Mouse (Mus musculus) cerebellum, postnatal 14 days (tissue): Measurements from ENCODE around the gene Fam171a1.
A peak's percentile ranks its signal among the peaks of the same experiment; 100 is the strongest.

Experiments used
- DNase-seq, 2 experiments: peaks; one replicate each; pipeline ENCODE4 v3.0.0; 2021; ENCODE audit warnings: mixed read lengths in 2 of 2

Gene Fam171a1

DNA sequence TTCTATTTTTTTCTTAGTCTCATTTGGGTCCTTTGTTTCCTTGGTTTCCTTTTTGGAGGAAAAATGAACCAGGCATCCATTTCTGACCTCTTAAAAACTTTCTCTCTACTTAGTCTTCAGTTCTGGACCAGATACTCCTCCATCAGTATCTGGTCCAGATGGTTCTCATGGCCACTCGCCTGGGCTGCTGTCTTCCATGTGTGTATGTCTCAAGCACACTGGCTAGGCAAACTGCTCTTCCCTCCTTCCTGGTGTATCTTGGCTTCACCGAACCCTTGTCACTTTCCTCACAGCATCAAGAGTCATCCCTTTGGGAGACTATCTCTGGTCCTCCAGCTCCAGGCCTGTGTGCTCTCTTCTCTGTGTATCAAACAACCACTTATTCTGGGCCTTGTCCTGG lies 25.0 kb downstream of the Fam171a1 start:
- DNase-seq, result no peak

DNA sequence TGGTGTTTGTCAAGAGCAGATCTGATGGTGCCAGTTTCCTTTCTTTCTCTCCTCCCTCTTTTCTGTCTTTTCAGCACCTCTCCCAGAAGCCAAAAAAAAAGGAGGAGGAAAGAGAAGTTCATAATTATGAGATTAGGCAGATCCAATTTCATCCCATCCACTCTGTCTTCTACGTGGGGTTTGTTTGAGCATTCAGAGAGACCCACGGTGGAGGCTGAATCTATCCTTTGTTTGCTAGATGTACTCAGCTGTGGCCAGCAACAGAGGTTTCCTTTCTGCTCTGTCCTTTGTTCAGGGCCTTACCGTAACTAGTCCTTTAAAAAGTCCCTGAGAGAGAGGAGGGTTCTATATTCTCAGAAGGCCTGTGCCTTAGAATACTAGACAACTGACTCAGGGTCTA lies 25.6 kb downstream of the Fam171a1 start:
- DNase-seq, result no peak

DNA sequence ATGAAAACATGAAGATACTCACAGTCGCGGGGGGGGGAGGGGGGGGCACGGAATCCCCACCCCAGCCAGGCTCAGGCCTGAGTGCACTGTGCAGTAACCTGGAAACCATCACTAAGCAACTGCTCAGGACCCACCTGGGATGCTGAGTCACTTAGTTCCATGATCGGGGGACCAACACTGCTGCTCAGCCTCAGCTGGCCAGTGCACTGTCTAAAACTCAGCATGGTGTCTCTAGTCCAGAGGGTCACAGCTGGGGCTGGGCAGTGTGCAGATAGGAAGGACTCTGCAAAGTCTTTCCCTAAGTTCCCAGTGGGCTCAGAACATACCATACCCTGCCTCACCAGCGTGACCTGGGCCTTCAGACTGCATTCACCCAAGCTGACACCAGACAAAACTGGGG lies 26.6 kb downstream of the Fam171a1 start:
- no peak for DNase-seq

DNA sequence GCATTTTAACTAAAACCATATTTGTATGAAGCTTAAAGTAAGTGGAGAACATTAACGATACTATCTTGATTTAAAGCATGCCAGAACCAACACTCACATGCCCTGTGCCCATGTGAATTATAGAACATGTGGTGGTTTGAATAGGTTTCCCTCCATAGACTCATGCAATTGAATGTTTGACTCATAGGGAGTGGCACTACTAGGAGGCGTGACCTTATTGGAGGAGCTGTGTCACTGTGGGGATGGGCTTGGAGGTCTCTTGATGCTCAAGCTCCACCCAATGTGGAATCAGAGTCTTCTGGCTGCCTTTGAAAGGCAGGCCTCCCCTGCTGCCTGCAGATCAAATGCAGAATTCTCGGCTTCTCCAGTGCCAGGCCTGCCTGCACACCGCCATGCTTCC lies 27.8 kb downstream of the Fam171a1 start:
- no peak for DNase-seq

DNA sequence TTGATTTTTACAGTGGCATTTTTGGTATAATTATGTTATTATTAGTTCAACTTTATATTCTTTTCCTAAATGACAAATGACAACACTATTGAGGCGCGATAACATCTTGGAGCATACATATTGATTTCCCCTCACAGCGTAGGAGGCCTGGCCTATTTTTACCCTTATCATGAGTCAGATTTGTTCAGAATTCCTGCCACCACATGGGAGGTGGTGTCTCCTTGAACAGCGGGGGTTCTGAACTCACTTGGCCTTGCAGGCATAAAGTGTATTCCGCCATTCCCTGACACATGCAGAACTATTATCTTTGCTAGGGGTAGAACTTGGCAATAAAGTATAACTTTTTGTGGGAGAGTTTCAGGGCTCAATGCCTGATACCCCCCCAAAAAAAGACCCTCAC lies 30.3 kb downstream of the Fam171a1 start:
- no peak for DNase-seq

DNA sequence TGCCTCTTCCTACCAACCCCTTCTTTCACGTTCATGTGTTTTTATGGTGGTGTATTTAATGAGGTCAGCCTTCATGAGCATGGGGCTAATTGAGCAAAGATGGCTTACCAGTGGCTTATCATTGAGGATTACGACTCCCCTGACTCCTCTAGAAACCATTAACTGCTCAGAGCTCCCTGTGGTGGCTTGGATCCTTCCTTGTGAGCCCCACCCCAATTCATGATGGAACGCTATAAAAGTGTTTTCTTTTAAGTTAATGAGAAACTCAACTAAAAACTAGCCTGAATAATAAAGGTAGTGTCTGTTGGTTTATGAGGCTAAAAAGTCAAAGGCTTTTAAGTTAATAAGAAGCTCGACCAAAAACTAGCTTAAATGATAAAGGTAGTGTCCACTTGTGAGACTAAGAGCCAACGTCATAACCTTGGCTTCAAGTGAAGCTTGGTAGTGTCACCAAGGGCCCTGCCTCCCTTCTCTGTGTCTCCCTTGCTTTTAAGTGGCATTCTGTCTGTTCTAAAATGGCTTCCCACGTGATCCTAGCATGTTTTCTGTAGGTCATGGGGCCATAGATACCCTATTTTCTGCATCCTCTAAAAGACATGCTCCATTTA lies 33.6 kb downstream of the Fam171a1 start:
- no peak for DNase-seq

DNA sequence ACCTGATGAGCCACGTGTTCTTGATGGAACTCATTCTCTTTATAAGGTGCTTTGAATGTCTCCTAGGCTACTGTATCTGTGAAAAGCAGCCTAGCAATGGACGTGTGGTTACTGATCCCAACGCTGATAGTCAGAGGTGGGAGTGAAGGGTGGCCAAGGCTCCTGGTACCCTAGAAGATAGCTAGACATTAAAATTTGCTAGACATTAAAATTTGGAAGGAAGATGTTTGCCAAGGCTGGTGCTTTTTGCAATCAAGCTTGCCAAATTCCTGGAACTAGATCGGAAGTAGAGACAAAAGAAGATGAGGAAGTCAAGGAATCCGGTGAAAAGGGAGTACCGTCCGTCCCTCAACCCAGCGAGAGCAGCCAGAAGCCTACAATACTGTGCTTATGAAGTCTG lies 34.7 kb downstream of the Fam171a1 start:
- DNase-seq, result no peak

DNA sequence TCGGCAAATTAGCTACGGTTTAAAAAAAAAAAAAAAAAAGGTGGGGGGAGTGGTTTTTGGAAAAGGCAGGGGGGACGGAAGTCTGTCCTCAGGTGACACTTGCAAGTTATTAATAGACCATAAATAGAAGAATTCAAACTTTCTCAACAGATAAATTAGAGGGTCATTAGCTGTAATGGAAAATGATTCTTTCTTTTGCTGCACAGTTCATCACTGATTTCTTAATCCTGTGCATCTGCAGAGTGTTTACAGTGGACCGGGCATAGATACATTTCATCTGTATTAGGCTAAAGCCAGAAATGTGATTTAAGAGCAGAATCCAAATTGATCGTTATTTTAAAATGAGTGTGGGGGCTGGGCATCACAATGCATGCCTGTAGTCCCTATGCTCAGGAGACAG lies 36.3 kb downstream of the Fam171a1 start:
- no peak for DNase-seq

DNA sequence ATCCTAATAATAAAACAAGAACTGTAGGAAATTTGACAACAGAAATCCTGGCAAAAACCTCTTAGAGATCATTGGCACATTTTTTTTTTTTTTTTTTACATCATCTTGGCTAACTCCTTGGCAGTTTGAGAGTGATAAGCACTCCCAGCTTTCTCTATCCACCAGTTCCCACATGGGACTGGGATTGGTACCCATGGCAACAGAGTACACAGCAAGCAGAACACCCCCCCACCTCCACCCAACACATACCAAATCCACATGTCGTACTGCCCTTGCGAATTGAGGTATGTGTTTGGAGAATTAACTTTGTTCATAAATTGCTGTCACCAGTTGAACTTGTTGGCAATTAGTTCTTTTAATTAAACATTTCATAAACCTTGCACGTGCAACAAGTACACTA lies 37.3 kb downstream of the Fam171a1 start:
- DNase-seq, result no peak

DNA sequence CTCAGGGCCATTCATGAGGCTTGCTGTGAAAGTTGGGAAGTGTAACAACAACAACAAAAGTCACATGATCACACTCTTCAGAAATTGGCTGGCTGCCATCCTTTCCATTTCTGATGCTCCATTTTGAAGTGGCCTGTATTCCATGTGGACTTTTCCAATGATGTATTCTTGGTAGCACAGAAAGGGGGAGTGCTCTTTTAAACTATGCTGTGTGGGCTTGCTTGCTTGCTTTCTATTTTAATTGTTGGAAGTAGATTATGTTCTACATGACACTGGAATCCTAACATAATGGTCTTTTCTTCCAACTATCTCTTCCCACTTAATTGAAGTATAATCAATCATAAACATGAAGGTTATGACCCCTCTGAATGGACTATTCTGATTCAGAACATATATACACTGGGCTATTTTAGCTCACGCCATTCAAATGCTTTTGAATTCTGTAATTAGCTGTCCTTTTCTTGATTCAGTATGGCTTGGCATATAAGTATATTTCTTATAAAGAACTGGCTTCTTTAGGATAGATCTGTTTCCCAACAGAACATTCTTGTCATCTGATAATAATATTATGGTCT lies 40.2 kb downstream of the Fam171a1 start:
- DNase-seq, result no peak

DNA sequence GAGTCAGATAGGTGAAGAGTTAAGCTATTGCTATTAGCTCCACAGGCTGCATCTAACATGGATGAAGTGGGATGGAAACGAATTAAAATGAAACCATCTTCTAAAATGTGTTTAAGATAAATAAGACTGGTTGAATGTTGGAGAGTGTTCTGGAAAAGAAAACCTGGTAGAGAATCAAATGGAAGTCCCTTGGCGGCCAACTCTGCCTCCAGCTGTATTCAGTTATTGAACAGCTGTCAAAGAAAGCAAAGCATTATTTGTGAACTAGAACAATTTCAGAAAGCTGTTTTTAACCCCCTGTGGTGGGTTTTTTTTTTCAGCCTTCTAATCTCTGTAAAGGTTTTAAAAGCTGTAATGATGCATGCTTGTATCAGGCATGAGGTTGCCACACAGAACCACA lies 41.0 kb downstream of the Fam171a1 start:
- no peak for DNase-seq

DNA sequence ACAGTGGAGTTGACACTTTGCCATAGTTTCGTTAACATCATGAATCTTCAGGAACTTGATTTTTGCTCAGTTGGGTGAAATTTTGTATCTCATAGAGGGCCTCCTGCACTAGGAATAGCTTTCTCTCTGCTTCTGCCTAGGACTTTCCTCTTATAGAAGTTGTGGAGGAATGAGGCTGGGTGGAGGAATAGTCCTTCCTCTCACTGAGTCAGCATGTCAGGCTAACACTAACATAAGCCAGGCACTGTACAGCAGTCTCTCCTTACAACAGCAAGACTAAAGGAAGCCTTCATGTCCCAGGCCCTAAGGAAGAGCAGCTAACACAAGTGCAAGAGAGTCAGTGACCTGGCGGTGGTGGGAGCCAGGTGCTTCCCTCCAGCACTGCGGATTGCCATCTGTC lies 43.0 kb downstream of the Fam171a1 start:
- DNase-seq, result no peak

DNA sequence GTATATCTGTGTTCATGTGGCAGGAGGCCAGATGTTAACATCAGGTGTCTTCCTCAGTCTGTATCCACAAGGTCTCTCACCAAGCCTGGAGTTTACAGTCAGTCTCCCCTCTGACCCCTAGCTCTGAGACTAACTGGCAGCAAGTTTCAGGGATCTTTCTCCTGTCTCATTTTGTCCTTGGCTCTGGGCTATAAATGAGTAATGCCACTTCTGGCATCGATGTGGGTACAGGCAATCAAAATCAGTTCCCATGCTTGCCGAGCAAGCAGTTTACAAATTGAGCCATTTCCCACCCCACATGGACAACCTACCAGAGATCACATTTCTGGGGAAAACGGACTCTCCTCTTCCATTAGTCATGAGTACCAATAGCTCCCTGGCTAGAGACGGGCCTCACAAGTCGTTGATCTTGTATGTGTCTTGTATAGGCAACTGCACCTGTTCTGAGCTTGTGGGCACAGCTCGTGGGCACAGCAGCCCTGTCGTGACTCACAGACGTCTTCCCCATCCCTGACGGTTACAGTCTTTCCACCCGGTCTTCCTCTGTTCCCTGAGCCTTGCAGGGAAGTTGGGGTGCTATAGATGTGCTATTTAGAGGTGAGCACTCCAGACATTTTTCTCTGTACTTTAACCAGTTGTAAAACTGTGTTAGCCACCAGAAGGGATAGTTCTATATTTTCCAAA lies 43.8 kb downstream of the Fam171a1 start:
- DNase-seq, result no peak

DNA sequence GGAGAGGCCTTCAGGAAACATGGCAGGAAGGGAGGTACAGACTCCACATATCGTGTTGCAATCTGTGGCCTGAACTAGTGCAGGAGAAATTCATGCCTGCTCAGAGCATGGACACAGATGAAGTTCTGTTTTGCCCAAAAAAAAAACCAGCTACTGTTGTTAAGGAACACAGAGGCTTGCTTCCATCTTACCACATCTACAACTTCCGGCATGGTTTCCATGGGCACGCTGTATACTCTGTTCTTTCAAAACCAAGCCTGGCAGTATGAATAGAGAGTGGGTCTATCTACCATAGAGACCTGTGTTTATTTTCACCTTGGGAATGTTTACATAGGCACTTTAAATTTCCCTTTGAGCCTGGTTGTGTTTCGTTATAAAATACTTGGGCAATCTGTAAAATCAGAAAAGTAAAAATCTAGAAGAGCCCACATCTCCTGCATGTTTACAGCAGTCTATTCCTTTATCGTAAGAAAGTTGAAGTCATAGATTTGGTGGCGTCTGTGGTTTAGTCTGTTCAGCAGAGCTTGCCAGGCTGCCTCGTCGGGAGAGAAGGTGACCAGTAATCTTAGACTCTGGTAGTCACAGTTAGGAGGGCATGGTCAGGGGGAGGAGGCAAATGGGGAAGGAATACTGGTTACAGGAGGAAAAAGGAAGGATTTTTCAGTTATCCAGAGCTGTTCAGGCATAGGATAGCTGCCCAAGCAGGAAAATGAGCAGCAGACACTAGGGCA lies 44.8 kb downstream of the Fam171a1 start:
- DNase-seq, result no peak

DNA sequence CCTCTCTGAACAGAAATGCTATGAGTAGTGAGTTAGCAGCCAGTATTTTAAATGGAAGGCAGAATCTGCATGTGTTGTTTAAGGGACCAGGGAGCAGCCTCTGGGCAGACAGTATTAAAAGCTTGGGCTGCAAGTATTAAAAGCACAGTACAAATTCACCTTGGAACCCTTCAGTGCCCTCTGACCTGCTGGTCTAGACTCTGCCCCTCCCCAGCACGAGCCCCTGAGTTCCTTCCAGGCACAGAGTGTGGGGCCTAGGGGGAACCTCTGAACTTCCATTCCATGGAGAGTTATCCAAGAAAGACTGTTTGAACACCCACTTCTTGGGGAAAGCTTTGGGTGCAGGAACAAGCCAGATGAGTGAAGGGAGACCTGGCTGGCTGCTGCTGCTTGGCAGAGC lies 47.6 kb downstream of the Fam171a1 start:
- DNase-seq, result no peak

DNA sequence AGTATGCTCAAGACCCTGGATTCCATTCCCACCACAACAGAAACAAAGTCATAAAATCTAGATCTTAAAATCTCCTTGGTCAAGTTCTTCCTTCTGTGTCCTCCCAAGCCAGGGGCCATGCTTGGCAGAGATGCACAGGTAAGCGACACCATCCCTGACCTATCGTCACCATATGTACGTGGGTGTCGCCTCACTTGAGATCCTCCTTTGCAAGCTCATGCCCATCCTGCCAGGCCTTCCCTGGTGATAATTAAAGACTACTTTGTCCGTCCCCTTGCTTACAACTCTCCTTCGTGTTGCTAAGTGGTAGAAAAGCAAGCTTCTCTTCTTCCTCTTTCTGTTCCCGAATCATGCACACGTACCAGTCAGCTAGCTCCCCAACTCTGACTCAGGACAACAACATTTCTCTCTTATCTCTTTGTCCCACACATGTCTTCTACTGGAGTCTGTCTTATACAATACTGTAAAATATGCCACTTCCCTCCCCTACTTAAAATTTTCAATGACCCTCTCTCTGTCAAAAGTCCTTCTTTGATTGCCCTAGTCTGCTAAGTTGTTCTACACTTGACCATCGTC lies 49.6 kb downstream of the Fam171a1 start:
- no peak for DNase-seq

DNA sequence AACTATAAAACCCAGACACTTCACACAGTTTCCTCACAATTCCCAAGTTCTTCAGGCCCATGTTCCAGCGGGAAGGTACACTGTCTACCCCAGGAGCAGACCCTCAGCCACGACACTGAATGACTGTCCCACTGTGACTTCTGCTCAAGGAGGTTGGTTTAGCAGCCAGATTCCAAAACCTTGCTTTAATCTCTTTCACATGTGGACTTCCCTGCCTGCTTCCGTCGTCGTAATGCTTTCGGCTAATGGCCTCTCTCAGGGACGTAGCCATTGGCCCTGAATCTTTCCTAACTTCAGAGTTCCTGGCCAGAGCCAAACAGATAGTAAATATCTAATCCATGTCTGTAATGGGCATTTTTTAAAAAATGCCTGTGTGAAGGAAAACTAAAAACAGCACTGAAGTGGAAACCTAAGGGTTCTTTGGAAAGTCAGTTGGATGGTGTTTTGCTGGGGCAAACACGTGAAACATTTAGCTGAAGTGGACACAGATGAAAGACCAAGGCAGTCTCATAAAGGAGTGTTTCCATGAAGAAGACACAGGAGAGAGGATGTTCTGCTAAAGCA lies 51.1 kb downstream of the Fam171a1 start:
- DNase-seq, result no peak

DNA sequence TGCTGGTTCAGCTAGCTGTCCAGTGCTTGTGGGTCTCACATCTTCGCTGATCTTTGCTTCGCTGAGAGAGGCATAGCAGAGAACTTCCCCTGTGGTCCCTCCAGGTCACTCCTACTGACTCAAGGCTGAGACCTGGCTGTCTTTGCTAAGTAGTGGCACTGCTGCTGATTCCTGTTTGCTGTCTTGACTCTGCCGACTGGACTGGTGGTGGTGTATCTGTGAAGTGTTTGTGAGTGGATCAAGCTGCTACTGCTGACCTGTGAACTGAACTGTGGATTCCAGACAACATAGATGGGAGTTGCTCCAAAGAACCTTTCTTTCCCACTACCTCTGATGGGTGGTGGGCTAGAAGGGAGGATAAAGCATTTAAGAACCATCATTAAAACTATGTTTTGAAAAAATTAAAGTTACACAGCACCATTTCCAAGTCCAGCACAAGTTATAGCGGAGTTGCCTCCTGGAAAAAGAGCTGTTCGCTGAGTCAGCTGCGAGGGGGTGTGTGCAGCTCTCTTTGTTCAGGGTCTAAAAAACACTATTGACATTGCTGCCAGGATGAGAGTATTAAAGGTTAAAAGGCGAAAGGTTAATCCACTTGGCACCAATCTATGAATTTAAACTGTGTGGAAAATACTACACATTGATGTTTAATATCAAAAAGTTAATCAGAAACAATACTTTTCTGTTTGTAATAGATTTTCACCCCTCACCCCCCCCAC lies 52.0 kb downstream of the Fam171a1 start:
- DNase-seq, result no peak

DNA sequence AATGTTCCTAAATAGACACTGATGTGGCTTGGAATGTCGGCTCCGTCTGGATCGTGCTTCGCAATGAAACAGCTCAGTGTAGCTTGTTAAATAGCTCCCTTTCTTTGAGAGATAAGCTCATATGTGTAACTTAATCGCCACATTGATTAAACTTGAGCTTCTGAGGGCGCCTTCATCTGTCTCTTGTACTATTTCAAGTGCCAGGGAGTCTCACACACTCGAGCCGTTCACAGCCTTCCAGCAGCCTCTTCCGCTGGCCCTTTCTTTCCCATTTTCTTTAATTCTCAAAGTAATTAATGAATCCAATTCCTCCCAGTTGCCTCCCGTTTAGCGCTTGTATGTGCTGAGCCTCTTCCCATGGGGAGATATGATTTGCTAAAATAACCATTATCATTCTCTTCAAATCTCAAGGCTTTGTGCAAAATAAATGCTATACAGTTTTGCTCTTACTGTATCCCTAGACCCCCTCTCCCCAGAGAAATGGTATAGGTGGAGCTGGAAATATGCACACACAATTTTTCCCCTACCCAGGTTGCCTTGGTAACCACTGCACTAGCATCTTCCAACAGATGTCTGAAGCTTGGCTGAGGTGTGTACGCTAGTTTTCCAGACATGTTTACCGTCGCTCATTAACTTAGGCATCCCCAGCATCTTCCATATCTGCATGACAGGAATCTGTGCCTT lies 54.8 kb downstream of the Fam171a1 start:
- no peak for DNase-seq

DNA sequence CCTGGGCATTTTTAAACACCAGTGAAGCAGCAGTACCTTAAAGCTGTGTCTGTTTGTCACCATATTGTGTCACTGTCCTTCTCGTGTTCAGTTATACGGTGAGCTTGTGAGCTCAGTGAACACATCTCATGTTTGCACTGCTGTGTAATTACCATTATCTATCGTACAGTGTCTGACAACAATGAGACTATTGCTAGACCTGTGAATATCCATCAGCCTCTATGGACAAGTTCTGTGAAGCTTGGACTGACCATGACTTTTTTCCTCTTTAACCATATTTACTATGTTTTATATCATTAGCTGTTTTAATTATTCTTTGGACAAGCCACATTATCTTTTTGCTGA lies 55.4 kb downstream of the Fam171a1 start:
- DNase-seq, result no peak

DNA sequence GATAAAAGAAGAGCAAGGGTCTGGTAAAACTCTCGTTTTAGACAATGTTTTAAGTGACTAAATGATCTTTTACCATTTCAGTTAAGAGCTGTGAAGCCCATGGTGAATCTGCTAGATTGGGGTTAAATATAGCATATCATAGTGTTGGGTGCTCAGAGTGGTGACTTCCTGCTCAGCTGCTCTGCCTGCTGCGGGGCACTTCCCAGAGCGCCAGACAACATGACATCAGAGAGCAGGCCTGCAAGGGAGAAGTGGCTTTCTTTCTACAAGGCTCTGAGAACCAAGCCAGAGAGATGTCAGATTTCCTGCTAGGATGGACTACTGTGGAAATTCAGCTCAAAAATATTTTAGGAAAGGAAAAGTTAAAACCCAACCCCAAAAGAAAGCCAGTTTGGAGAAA lies 57.8 kb downstream of the Fam171a1 start:
- no peak for DNase-seq

DNA sequence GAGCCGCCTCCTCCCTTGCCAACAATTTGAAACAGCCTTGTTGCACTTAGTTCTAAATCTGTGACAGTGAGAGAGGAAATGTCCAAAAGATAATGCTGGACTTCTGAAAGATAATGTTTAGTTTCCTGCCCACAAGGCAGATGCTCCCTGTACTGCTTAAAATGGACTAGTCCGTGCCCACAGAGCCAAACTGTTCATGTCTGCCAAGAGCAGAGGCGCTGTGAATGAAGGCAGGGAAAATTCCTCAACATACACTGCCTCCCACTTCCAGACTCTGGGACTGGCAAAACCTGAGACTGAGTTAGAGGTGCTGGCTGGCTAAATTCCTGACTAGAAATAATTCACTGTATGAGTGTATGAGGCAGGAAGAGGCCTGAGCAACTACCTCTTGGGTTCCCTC lies 58.6 kb downstream of the Fam171a1 start:
- DNase-seq, result peak; percentile 36 to 56
